Mouse (Mus musculus) heart, embryonic 12.5 days (tissue): ENCODE results near the gene Col26a1. TPM values are rescaled to one million over a fixed set of nuclear protein-coding genes. Genes with fewer than 3 reads are reported as not detected.

Experiments
- ATAC-seq: fragments of 200-750 bp; cut with Nextera tagmentation; 2 replicates; pipeline ENCODE4 v1.8.0; 2017; ENCODE audit warnings: moderate TSS enrichment, moderate library complexity; ENCODE audit not compliant: insufficient number of reproducible peaks, low FRiP score
- H3K27ac ChIP-seq: fragments of 300-500 bp; sonication (generic); 2 replicates; pipeline ENCODE4 v1.5.1; 2016; ENCODE audit warnings: mild to moderate bottlenecking, moderate library complexity; ENCODE audit not compliant: poor library complexity, severe bottlenecking
- H3K27me3 ChIP-seq: fragments of 300-500 bp; sonication (generic); replicated peaks from 2 replicates; pipeline ENCODE4 v1.6.1; 2016; ENCODE audit warnings: mild to moderate bottlenecking, moderate library complexity
- H3K36me3 ChIP-seq: fragments of 300-500 bp; sonication (generic); 2 replicates; pipeline ENCODE4 v1.6.1; 2016; ENCODE audit warnings: mild to moderate bottlenecking, moderate library complexity
- H3K4me1 ChIP-seq: fragments of 300-500 bp; sonication (generic); replicated peaks from 2 replicates; pipeline ENCODE4 v1.6.1; 2016; ENCODE audit warnings: mild to moderate bottlenecking
- H3K4me2 ChIP-seq: fragments of 300-500 bp; sonication (generic); 2 replicates; pipeline ENCODE4 v1.6.1; 2016; ENCODE audit warnings: mild to moderate bottlenecking, moderate library complexity
- H3K4me3 ChIP-seq: fragments of 300-500 bp; sonication (generic); 2 replicates; pipeline ENCODE4 v1.5.1; 2016; ENCODE audit warnings: mild to moderate bottlenecking
- H3K9ac ChIP-seq: fragments of 300-500 bp; sonication (generic); 2 replicates; pipeline ENCODE4 v1.6.1; 2016; ENCODE audit warnings: mild to moderate bottlenecking, moderate library complexity
- H3K9me3 ChIP-seq: fragments of 300-500 bp; sonication (generic); replicated peaks from 2 replicates; pipeline ENCODE4 v1.6.1; 2016; ENCODE audit warnings: mild to moderate bottlenecking, moderate library complexity
- WGBS: fragments of 180-500 bp; shearing (Covaris S2); methylation state at CpG from one replicate; pipeline ENCODE4 v1.1.7; 2016; 5-methylcytosine and 5-hydroxymethylcytosine counted together
- polyA plus RNA-seq: library from polyadenylated mRNA; unstranded; fragments of >200 nt; fragmentation: Nextera tagmentation; extraction: Ambion mirVana; gene quantifications from 2 replicates; pipeline ENCODE4 v1.2.1, GENCODE M21; 2016

Col26a1 gene
- polyA plus RNA-seq, 1 experiment from 2014 or later: 21.6 TPM

DNA sequence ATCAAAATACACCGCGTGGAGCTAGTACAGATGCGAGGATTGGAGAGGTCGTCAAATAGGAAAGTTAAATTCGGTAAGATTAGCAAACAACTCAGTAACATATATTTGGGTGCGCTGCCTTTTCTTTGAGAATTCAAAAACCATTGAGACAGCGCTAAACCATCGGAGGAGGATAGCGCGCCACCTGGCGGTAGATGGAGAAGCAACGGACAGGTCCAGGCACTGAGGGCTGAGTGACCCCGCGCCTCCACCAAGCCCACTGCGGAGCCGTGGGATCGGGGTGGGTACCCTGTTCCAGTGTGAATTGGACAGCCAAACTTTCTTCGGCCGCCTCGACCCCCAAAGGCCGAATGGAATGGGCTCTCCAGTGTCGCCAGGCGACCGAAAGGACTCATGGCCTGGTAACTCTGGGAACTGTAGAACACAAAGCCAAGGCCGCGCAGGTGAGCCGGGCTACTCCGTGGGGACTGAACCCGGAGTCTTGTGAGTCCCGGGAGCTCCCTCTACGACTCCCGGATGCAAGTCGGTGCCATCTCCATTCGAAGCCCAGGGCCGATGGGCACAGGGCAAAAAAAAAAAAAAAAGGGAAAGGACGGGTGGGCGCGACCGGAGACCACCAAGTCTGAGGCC lies 1.5 kb downstream of the Col26a1 start:
- peak; percentile 77 for ATAC-seq
- peaks cover 40% of the 10 kb centered on the region for H3K27me3 ChIP-seq
- WGBS: 4% methylated on average over 39 of the region's 39 CpGs

DNA sequence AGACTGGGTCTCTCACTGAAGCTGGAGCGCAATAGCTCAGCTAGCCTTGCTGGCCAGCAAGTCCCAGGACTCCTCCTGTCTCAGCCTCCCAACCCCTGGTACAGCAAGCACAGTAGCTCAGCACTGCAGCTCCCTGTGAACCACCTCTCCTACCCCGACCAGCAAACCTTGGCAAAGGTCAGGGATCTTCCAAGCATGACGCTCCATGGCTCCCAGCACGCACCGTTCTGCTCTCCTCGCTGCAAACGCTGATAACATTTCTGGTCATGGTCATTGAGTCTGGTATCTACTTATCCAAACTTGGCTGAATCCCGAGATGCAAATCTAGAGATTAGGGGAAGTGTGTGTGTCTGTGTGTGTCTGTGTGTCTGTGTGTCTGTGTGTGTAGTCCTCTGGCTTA lies 2.9 kb downstream of the Col26a1 start:
- Histone ChIP-seq H3K9me3 (no peaks in the 10 kb centered on the region), H3K36me3 (no peaks in the 10 kb centered on the region), H3K4me3 (no peak overlapping the region), H3K27me3 (peaks cover 39% of the 10 kb centered on the region), H3K9ac (no peak overlapping the region), H3K4me2 (no peak overlapping the region), H3K4me1 (peaks cover 11% of the 10 kb centered on the region), H3K27ac (no peak overlapping the region)
- WGBS: 64% methylated on average over 8 of the region's 8 CpGs
- ATAC-seq: no peak

More for the DNA sequence above, 1.5 kb downstream of the Col26a1 start:
- Histone ChIP-seq H3K4me3 (peak overlapping the region; percentile 52), H3K9ac (peak overlapping the region; percentile 63), H3K4me1 (peaks cover 11% of the 10 kb centered on the region), H3K36me3 (no peaks in the 10 kb centered on the region), H3K9me3 (no peaks in the 10 kb centered on the region), H3K4me2 (peak overlapping the region; percentile 69), H3K27ac (no peak overlapping the region)

DNA sequence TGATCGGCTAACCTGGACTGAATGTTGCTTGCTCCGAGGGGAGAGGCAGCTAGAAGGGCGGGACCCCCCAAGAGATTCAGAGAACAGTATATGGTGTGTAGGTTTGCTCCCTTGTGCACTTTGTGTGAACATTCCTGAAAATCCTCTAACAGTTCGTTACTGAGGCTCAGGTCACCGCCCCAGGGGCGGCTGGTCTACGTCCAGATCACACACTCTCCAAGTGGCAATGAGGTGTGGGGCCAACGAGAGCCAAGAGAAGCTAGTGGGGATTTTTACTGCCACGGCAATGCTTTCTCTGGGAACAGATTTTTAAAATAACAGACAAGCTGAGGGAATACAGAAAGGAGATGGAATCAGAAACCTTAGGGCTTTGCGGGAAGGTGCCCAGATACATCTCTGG lies 8.7 kb downstream of the Col26a1 start:
- Histone ChIP-seq H3K4me2 (no peak overlapping the region), H3K36me3 (no peaks in the 10 kb centered on the region), H3K9me3 (no peaks in the 10 kb centered on the region), H3K27me3 (no peaks in the 10 kb centered on the region), H3K4me1 (peaks cover 5% of the 10 kb centered on the region; the same call in 1 of the 2 replicates), H3K9ac (no peak overlapping the region), H3K27ac (no peak overlapping the region), H3K4me3 (no peak overlapping the region)
- ATAC-seq: no peak
- WGBS: 54% methylated on average over 10 of the region's 10 CpGs

DNA sequence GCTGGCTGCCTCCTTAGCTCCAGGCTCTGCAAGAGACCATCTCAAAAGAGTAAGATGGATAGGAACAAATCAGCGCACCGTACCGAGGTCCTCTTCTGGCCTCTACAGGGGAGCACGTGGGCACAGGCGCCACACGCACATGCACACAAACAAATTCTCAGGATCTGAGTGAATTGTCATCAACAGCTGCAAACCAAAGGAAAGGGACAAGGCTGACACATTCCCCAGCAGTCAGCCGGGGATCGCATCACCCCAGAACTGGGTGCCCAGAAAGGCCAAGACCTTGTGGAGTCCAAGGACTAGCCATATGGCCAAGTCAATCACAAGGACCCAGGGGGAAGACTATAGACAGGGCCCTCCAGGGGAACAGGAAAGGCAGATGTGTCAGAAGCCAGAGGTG lies 10.6 kb downstream of the Col26a1 start:
- no peak for ATAC-seq
- Histone ChIP-seq H3K4me2 (no peak overlapping the region), H3K9ac (no peak overlapping the region), H3K27me3 (no peaks in the 10 kb centered on the region), H3K36me3 (no peaks in the 10 kb centered on the region), H3K4me3 (no peak overlapping the region), H3K9me3 (no peaks in the 10 kb centered on the region), H3K27ac (no peak overlapping the region), H3K4me1 (peaks cover 5% of the 10 kb centered on the region; the same call in 1 of the 2 replicates)
- 66% methylated on average over 8 of the region's 8 CpGs for WGBS

DNA sequence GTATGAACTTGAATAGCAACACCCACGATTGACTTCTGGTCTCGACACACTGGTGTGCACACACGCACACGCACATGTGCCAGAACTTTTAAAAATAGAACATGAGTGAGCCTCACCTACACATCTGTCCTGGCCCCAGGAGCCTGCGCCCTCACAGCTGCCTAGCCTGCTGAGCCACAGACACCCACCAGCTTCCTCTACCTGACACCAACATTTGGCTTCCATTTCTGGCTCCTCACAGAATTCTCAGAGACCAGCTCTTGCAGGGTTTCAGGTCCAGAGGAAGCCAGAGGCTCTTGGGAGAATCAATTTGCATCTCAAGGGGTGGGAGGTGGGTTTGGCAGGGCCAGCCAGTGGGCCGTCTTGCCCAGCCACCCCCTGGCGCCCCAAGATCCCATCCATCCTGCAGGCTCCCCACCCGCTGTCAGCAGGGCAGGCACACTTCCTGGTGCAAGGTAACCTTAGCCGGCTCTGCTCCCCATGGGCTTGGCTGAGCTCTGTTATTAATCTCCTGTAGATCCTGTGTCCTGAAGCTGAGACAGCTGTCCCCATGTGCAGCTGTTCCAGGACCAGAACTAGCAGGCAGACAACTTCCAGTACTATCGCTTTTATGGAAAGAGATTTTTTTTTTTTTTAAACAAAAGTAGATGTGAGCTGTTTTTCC lies 13.4 kb downstream of the Col26a1 start:
- no peaks in the 10 kb centered on the region for H3K36me3 ChIP-seq
- H3K4me3 ChIP-seq: no peak overlapping the region
- H3K4me1 ChIP-seq: peaks cover 10% of the 10 kb centered on the region
- no peak overlapping the region for H3K4me2 ChIP-seq
- no peaks in the 10 kb centered on the region for H3K9me3 ChIP-seq
- ATAC-seq: no peak
- H3K27ac ChIP-seq: no peak overlapping the region
- H3K27me3 ChIP-seq: no peaks in the 10 kb centered on the region
- no peak overlapping the region for H3K9ac ChIP-seq
- WGBS: 61% methylated on average over 10 of the region's 10 CpGs

DNA sequence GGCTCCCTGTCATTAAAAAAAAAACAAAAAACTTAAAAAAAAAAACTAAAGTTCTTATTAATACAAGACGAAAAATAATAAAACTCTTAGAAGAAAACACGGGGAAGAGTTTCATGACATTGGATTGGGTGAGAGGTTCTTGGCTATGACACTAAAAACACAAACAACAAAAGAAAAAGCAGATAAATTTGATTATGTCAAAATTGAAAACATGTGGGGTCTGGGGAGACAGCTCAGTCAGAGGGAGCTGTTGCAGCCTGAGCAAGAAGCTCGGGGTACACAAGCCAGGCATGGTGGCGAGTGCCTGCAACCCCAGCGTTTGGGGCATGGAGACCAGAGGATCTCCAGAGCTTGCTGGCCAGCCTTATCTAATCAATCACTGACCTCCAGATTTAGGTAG lies 15.3 kb downstream of the Col26a1 start:
- 62% methylated on average over 5 of the region's 5 CpGs for WGBS
- H3K4me1 ChIP-seq: peaks cover 29% of the 10 kb centered on the region

DNA sequence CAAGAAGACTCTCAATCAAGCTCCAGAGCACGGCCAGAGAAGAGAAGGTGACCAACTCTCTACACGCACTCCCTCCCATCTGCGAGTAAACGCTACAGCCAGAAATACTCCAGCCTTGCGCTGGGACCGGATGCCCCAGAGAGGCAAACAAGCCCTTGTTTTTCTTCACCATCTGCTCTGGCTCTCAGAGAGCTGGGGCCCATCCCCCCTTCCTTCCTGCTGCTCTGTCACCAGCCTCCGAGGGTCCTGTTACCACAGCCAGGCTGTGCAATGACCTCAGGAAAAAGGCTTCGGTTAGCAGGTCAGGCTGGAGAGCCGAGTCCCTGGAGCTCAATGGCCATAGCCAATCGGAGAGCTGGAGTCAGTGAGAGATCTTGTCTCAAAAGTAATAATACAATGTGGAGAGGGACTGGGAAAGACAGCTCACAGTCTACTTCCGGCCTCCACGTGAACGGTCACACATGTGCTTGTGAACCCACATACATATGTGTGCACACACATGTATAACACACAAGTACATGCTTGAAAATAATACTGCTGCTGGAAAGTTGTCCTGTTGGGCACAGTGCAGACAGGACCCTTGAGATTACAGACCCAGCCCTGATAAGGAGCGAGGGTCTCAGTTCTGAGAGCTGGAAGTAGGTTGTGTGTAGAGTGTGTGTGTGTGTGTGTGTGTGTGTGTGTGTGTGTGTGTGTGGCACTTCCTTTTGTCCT lies 18.9 kb downstream of the Col26a1 start:
- Histone ChIP-seq H3K4me1 (peaks cover 36% of the 10 kb centered on the region), H3K36me3 (no peaks in the 10 kb centered on the region), H3K9me3 (no peaks in the 10 kb centered on the region), H3K9ac (peak overlapping the region; percentile 42), H3K4me3 (0 out of 2 replicates have a peak overlapping the region, but pooled peaks have one; percentile 8), H3K27ac (peak overlapping the region; percentile 92), H3K4me2 (peak overlapping the region; percentile 62), H3K27me3 (peaks cover 14% of the 10 kb centered on the region)
- peak; percentile 87 for ATAC-seq
- 8% methylated on average over 14 of the region's 14 CpGs for WGBS

More for the DNA sequence above, 15.3 kb downstream of the Col26a1 start:
- Histone ChIP-seq H3K4me3 (no peak overlapping the region), H3K27me3 (0 out of 2 replicates have a peak, but pooled peaks cover under 1% of the 10 kb centered on the region), H3K36me3 (no peaks in the 10 kb centered on the region), H3K9ac (no peak overlapping the region), H3K27ac (no peak overlapping the region), H3K9me3 (no peaks in the 10 kb centered on the region), H3K4me2 (no peak overlapping the region)
- no peak for ATAC-seq

DNA sequence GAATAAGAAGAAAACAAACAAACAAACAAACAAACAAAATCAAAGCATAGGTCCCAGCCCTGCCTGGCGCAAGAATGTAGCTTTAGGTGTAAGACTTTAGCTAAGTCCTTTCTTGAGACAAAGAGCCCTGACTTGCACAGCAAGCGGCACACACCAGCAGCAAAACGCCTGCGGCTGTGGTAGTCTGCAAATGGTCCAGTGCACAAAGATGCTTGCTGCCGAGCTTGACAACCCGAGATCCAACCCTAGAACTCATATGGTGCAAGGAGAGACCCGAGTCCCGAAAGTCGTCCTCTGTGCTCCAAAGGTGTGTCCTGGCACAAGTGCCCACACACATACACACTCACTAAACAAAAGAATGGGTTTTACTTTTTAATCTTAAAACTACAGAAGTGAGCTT lies 19.7 kb downstream of the Col26a1 start:
- peak overlapping the region; percentile 62 for H3K4me2 ChIP-seq
- H3K4me3 ChIP-seq: no peak overlapping the region
- no peak for ATAC-seq
- H3K4me1 ChIP-seq: peaks cover 36% of the 10 kb centered on the region
- H3K9me3 ChIP-seq: no peaks in the 10 kb centered on the region
- H3K27me3 ChIP-seq: peaks cover 14% of the 10 kb centered on the region
- peak overlapping the region; percentile 92 for H3K27ac ChIP-seq
- no peaks in the 10 kb centered on the region for H3K36me3 ChIP-seq
- 49% methylated on average over 9 of the region's 9 CpGs for WGBS
- H3K9ac ChIP-seq: peak overlapping the region; percentile 42; the same call in 1 of the 2 replicates

DNA sequence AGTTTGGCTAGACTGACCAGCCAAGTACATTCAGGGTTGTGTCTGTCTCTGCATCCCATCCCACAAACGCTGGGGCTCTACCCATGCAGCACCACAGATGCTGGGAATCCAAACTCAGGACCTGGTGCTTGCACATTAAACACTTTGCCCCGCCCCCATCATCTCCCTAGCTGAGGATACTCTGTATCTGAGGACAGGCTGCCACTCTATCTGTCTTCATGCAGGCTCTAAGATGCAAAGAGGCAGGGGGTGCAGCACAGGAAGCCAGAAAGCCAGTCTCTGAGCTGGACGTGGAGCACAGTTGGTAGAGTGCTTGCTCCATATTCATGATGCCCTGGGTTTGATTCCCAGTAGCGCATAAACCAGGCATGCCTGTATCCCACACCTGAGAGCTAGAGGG lies 20.2 kb downstream of the Col26a1 start:
- ATAC-seq: no peak
- peaks cover 14% of the 10 kb centered on the region for H3K27me3 ChIP-seq
- peaks cover 36% of the 10 kb centered on the region for H3K4me1 ChIP-seq
- H3K9me3 ChIP-seq: no peaks in the 10 kb centered on the region
- H3K4me3 ChIP-seq: no peak overlapping the region
- H3K36me3 ChIP-seq: no peaks in the 10 kb centered on the region
- H3K9ac ChIP-seq: no peak overlapping the region
- H3K27ac ChIP-seq: peak overlapping the region; percentile 92; the same call in 1 of the 2 replicates
- no peak overlapping the region for H3K4me2 ChIP-seq
- WGBS: 51% methylated on average over 4 of the region's 4 CpGs

- Histone ChIP-seq H3K27ac (no peak overlapping the region), H3K36me3 (no peaks in the 10 kb centered on the region), H3K9ac (peak overlapping the region; percentile 35; the same call in 1 of the 2 replicates), H3K9me3 (no peaks in the 10 kb centered on the region), H3K27me3 (peaks cover 14% of the 10 kb centered on the region), H3K4me3 (no peak overlapping the region), H3K4me2 (peak overlapping the region; percentile 36), H3K4me1 (peaks cover 36% of the 10 kb centered on the region)
- WGBS: 13% methylated on average over 20 of the region's 20 CpGs
- no peak for ATAC-seq
Observed at GRCm38 (mm10) chr5:136861191-136861940, 21.6 kb downstream of the Col26a1 start.
